Mouse (Mus musculus): ENCODE measurements around the gene Igfals.

Igfals gene

DNA sequence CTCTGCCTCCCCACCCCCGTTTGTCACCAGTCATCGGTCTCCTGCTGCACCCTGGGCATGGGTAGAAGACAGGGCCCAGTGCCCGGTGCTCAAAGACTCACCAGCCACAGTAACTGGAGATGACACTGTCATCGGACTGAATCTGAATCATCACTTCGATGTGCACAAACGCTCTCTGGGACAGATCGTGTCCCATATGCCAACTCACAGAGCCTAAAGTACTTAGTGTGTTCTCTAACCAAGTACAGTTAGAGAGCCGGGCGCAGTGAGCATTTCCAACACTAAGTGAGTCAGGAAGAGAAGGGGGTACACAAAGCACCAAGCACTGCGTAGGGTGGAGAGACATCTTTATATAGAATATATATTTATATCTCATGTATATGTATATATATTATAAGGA lies 2.1 kb downstream of the Igfals start:
- no peak for DNase-seq

DNA sequence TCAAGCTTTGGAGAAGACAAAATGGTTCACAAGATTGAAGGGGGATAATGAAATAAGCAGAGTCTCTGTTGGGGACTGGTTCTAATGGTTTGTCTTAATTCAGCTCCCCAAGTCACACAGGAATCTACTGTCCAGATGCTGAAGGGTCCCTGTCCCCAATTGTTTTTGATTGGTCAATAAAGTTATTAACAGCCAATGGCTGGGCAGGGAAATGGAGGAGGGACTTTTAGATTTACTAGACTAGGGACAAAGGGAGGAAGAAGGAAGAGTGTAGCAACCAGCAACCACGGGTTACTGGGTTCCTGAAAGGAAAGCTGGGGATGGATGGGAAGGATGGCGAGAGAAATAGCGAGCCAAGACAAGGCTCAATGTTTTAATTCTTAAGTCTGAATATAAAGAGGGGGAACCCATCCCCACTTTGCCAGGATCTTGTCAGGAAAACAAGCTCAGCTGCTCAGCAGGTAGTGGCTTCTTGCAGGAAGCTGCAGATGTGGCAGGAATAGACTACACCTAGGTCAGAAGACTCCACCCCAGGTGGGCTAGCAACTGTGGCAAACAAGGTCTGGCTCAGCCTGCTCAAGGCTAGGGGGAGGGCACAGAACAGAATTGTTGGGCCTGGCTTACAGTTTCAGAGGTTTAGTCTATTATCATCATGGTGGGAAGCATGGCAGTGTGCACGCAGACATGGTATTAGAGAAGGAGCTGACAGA lies 8.1 kb downstream of the Igfals start:
- DNase-seq: no peak

DNA sequence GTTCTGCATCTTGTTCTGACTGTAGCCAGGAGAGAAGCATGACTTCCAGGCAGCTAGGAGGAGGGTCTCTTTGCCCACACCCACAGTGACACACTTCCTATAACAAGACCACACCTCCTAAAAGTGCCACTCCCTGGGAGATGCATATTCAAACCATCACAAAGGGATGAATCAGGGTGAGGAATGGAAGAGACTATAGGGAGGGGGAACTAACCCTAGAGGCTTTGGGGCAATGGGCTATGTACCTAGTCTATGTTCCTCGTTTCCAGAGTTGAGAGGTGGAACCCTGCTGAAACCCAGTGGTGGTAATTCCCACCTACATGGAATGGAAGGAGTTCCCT lies 8.6 kb downstream of the Igfals start:
- DNase-seq: no peak

DNA sequence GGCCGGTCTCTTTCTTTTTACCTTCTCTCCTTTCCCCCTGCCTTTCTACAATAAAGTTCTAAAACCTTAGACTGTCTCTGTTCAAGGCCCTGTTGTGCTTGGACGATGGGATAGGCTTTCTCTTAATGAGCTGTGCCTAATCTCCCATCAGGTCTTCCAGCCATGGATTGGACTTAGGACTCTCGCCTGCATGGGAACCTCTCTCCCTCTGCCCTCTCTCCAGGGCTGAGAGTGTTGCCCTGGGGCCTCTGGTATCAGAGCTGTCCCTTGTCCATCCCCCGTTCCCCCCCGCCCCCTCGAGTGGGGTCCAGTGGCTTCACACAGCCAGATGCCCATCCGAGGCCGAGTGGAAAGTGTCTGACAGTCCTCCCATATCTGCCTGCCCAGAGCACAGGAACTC lies 9.2 kb downstream of the Igfals start:
- no peak for DNase-seq

DNA sequence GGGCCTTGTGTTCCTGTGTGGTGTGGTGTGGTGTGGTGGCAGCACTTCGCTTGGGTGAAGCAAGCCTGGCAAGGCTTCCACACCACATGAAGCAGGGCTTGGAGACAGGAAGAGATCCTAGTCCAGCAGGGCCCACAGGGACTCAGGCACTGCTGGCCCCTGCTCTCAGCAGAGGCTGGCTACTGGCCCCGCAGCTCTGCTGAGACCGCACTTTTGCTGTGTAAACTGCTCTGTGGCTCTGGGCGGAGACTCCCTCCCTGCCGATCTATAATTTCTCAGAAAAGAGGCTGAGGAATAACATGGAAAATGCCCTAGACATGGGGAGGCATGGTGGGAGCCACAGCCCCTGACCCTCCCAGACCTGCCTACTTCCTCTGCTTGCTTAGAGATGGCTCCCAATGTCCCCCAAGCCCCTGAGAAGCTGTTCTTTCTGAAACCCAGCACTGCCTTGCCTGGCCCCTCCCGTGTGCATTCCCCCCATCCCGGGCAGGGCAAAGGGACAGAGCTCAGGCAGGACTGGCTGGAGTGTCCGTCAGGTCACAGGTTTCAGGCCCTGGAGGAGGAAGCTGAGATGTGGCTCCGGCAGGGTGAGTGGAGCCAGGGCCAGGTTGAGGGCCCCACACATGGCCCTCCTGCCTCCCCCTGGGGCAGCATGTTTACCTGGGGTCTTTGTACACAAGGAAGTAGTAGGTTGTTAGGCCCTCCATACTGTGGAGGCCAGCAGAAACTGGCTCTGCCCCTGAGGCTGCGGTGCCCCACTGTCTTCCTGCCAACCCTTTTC lies 11.7 kb downstream of the Igfals start:
- DNase-seq: no peak

DNA sequence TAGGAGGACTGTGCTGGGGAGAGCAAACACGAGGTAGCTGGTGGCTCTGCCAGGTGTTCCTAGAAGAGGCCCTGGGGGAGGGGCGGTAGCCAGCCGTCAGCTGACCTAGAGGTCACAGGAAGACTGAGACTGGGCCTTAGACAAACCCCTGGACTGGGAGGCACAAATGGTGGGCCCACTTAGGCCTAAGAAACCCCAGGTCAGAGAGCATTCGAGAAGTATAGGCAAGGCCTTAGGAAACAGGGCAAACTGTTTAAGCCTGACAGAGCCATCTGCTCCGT lies 12.3 kb downstream of the Igfals start:
- DNase-seq: peak; percentile 64 to 72

DNA sequence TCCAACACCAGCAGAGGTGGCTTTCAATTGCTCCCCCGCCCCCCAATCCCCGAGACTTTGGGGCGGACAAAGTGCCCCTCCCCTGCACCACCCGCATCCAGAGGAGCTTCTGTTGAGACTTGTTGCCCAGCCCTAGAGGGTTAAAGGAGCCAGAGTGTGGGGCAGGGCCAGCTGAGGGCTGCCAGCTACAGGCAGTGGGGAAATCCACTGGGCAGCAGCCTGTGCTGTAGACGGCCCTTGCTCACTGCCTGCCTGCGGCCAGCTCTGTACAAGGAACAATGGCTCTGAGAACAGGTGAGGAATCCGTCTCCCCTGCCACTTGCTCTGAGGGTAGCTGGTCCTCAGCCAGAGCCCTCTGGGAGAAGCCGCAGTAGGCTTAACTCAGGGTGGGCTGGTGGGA lies 12.7 kb downstream of the Igfals start:
- DNase-seq: no peak

DNA sequence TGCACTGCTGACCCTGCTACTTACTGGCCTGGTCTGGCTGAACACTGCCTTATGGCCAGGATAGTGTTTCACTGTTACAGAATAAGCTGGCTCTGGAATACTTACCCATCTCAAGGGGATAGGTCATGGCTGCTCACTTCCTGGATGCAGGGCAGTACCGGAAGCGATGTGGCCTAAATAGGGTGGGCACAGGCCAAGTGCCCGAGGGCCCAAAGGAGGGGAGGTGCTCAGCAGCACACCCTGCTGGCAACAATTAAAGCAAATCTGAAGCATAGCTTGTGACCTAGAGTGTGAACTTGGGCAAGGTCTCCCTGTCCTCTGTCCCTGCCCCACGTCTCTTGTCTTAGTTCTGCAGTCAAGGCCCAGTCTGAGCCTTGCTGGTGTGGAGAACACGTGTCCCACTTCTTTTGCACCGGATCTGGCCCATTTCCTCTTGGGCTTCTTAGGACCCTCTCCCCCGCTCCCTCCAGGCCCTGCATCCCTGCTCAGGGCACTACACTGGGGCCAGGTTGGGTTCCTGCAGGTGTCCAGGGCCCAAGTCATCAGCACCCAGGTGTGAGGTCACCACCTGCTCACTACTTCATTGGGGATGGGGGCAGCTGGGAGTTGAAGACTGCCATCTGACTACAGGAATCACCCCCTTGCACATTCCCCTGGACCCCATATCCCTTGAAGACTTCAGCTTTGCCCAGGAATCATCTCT lies 16.1 kb downstream of the Igfals start:
- no peak for DNase-seq

DNA sequence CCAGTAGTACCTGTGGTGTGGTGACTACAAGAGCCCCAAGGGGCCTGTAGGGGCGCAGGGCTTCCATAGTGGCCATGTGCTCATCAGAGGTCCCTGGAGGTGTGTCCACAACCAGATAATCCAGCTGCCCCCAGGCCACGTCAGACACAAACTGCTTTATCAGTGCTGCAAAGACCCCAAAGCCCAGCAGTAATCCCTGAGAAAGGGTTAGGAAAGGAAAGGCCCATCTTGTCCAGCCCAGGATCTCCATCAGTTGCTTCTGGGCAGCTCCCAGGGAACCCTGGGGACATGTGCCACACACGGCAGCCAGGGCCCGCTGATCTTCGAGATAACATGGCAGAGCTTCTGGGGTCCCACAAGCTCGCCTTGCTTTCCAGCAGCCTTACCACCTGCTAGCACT lies 18.6 kb downstream of the Igfals start:
- no peak for DNase-seq

DNA sequence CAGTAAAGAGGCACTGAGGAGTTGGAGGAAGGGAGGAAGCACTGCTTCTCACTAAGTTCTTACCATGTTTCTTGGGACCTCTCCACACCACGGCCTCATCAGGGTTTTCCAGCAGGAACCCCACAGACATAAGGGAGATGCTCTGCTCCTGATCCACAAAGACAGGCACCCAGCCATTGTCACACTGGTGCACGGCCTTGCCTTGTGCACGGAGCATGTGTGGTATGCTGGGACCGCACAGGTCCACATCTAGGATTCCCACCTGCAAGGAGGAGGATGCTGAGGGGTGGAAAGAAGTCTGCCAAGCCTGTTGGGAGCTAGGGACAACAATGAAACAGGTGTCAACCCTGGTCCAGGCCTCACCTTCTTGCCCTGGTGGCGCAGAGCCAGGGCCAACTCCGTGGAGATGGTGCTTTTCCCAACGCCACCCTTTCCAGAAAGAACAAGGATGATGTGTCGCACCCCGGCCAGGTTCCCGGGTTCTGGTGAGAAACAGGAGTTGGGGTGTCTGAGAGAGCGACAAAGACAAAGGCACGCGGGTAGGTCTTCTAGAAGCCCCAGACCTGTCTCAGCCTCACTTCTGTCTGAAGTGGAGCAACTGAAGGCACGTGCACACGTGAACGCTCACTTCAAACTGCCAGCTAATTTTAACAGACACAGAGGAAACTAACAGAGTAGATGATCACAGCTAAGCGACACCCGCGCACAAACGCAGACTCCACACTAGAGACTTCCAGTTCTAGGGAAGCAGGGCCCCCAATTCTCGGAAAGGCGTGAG lies 19.7 kb downstream of the Igfals start:
- DNase-seq: no peak

DNA sequence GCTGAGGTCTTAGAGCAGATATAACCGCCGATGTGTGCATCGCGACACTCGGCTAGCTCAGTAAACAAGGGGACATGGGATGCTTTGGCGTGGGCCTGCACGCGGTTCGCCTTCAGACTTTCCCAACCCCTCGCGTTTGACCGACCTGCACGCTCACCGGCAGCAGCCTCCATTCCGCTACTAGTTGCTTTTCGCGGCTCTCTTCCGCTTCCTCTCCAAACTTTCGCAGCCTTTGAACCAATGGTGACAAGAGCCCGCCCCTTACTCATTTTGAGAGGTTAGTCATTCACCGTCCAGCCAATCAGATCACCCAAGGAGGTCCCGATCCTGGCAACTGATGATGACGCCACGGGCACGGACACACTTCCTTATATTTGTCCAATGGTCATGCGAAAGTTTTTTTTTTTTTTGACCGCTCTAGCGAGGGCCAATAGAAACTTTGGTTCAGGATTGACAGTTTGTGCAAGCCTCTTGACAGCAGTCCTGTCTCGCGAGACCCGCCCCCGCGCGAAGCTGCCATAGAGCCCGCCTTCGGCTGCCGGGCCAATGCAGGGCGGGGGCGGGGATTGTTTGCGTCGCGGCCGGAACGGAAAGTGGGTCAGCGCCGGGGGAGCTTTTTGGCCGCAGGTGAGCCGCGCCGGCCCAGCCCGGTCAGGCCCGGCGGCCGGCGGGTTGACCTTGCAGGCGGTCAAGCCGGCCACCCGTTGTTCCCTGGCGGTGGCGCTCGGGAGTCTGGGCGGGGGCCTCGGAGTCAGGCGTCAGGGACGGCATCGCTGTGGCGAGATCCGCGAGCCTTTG lies 20.5 kb downstream of the Igfals start, which contains the start of the genes Nubp2 and Spsb3:
TSS of gene Nubp2 (minus strand) at position 216 of the 798 bp plus-strand sequence.
TSS of gene Spsb3 (plus strand) at position 510 of the 798 bp plus-strand sequence.
- DNase-seq: peak; percentile 99

DNA sequence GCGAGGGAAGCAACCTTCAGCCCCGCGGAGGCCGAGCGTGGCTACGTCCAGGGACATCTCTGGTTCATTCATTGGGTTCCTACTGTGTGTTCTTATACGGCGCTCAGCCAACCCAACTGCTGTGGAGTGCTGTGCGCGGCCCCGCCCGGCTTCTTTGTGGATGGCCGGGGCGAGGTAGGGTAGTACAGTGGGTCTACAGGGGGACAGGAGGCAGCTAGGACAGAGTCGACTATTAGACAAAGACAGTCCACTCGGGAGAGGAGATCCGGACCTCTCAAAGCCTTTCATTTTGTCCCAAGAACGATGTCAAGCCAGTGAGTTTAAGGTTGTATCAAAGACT lies 21.1 kb downstream of the Igfals start:
- no peak for DNase-seq

DNA sequence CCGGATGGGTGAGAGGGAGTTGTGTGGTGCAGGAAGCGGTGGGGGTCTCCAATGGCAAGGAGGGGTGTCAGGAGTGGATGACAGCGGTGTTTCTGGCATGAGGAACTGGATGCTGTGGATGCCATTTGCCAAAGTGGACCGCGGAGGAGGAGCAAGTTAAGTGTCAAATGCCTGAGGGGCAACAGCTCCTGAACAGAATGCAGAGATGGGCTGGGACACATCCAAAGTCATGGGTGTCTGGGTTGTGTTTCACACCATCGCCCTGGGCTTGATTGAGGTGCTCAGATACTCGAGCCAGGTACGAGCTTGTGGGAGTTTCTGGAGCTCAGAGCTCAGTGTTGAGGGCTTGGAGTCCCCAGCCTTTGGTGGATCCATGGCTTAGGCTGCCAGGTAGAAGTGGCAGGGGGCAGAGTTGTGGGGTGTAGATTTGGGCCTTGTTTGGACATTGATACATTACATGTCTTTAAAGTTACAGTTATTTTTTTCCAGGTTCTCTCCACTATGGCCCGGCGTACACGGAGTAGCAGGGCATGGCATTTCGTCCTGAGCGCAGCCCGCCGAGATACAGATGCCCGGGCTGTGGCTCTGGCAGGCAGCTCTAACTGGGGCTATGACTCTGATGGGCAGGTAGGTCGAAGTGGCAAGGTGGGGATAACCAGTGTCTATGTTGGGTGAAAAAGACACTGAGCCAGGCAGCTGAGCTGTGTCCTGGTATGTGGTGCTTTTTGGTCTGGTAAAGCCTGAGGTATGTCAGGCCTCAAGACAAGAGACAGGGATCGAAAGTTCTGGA lies 21.7 kb downstream of the Igfals start:
- DNase-seq: no peak

DNA sequence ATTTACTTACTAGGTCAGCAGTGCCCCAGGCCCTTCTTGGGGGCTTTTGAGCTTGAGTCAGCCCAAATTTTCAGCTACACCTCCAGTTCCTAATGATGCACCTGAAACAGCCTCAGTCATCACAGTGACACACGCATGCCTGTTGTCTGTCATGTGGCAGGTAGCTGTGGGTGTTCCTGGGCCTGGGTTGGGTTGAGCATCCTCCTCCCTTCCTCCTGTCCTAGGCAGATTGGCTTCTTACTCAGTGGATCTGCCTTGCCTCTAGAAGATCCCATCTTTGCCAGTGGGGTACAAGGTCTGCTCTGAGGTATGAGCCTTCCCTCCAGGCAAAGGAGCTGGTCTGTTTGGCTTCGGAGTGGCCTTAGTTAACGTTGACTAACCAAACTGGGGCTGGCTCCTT lies 23.1 kb downstream of the Igfals start:
- no peak for DNase-seq

DNA sequence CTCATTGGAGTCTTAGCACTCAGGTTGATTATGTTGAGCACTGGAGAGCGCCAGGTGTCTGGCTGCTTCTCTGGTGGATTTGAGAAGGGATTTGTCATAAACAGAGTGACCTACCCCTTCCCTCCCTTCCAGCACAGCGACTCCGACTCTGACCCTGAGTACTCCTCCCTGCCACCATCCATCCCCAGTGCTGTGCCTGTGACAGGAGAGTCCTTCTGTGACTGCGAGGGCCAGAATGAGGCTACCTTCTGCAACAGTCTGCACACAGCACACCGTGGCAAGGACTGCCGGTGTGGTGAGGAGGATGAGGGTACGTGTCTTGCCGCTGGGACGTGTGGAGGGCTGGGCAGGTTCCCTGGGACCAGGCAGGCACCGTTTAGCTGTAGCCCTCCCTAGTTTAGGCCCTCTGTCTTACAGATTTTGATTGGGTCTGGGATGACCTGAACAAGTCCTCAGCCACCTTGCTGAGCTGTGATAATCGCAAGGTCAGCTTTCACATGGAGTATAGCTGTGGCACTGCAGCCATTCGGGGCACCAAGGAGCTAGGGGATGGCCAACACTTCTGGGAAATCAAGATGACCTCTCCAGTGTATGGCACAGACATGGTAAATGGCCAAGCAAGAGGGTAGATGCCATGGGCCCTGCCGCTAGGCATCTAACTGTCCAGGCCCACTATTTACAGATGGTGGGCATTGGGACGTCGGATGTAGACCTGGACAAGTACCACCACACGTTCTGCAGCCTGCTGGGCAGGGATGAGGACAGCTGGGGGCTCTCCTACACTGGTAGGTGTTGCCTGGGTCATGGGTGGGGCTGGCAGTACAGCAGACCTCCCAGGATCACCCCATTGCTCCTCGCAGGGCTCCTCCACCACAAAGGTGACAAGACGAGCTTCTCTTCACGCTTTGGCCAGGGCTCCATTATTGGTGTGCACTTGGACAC lies 24.6 kb downstream of the Igfals start:
- DNase-seq: no peak

DNA sequence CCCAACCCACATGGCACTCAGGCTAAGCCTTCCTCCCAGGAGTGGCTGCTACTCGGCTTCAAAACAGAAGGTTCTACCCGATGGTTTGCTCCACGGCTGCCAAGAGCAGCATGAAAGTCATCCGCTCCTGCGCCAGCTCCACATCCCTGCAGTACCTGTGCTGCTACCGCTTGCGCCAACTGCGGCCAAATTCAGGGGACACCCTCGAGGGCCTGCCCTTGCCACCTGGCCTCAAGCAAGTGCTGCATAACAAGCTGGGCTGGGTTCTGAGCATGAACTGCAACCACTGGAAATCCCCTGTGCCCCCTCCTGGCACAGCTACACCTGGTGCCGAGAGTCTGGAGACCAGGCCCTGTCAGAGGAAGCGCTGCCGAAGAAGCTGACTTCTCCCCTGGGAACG lies 25.5 kb downstream of the Igfals start:
- no peak for DNase-seq

DNA sequence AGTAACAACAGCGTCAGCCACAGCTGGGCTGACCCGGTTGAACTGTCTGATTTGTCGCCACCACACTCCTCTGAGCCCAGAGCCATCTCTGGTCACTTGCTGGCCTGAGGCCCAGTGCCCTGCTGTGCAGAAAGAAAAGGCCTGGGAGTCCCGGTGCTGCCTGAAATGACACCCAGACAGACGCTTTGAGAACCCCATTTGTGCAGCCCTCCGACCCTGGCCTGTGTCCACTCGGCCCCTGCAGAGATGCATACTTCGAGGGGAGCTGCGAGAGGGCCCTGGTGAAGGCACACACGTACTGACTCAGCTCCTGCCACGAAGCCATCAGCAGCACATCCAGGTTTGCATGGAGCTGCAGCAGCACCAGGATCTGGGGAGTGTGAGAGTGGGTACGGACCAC lies 27.0 kb downstream of the Igfals start:
- DNase-seq: no peak

DNA sequence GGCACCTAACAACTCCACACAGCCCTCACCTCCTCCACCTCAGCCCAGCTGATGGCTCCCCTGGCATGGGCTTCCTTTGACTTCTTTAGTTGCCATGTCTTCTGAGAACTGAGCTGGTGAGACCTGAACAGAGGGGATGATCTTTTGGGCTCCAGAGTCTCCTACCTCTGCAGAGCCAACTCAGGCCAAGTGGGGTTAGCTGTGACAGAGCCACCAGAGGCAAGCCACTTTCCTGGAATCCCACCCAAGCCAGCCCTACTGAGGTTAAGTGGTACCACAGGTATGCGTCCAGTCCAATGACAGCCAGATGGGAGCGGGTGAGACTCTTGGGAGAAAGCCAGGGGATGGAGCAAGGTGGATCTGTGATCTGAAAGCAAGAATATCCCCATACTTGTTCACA lies 27.5 kb downstream of the Igfals start:
- no peak for DNase-seq

DNA sequence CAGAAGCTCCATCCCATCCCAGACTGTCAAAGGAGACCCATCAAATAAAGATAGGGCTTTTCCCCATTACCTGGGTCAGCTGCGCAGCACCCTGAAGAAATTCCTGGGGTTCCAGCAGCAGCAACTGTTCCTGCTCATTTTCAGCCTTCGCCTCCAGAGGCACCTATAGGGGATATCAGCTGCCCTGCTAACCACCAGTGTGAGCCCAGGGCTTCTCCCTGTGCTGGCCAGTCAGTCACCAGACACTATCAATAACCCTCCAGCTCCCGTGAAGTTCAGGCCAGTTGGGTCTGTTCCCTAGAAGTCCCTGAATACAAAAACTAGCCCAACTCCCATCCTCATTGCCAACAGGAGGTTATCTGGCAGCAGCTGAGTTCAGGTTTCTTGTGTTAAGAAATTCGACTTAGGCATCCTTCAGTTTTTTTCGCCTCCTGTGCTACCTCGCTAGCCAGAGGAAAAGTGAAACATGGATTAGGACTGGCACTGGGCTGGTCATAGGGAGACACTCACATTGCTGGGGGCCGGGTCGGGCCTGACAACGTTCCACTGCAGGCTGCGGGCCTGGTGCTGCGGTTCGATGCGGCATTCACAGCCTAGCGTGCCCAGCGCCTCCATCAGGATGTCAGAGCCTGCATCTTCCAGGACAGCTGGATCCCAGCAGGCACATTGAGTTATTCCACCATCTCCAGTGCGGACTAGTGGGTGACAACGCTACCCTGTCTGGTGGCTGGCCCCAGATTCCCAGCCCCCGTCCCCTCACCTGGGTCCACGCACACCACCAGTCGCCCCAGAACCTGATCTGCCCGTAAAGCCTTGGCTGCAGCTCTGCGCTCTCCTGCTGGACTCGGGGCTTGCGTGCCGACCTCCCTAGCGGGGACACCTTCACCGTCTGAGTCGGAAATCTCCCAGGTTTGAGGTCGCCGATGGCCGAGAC lies 28.5 kb downstream of the Igfals start:
- no peak for DNase-seq

Data from lung, adult 18-20 months (tissue).